Mouse (Mus musculus): ENCODE measurements at regions not wholly inside any gene's neighbourhood (a gene's known extent, or its start where the extent isn't known, plus 50 kb on each side); places are given as distances from the start of the nearest gene placed in this dataset.

- Histone ChIP-seq H3K27ac (no peak overlapping the region), H3K9me3 (ENCODE audit: low read length) (no peaks in the 10 kb centered on the region), H3K9ac (replicated peaks; ENCODE audit: low read length) (no peak overlapping the region), H3K4me1 (ENCODE audit: insufficient read depth, low read length) (no peaks in the 10 kb centered on the region), H3K4me2 (ENCODE audit: low read depth, low read length) (no peak overlapping the region), H3K36me3 (ENCODE audit: insufficient read depth, low read length) (no peaks in the 10 kb centered on the region), H3K27me3 (ENCODE audit: insufficient read depth, low read length) (no peaks in the 10 kb centered on the region), H3K4me3 (ENCODE audit: low read length) (no peak overlapping the region)
- no peak for DNase-seq (ENCODE audit: low spot score)
- ATAC-seq: no peak
- TF ChIP-seq CTCF (IDR thresholded peaks at IDR 0.05; ENCODE audit: low read depth): no peak
- 78% methylated on average over 3 of the region's 3 CpGs for WGBS
Observed at GRCm38 (mm10) chr5:102267150-102267549, 197.4 kb upstream of the Wdfy3 start.

GRCm38 (mm10) chr5:102269204-102269603, 199.5 kb upstream of the Wdfy3 start:
- Histone ChIP-seq H3K4me1 (ENCODE audit: insufficient read depth, low read length) (no peaks in the 10 kb centered on the region), H3K27ac (no peak overlapping the region), H3K9me3 (ENCODE audit: low read length) (no peaks in the 10 kb centered on the region), H3K4me2 (ENCODE audit: low read depth, low read length) (no peak overlapping the region), H3K36me3 (ENCODE audit: insufficient read depth, low read length) (no peaks in the 10 kb centered on the region), H3K4me3 (ENCODE audit: low read length) (no peak overlapping the region), H3K27me3 (ENCODE audit: insufficient read depth, low read length) (no peaks in the 10 kb centered on the region), H3K9ac (replicated peaks; ENCODE audit: low read length) (no peak overlapping the region)
- ATAC-seq (no peak), DNase-seq (ENCODE audit: low spot score) (no peak)
- no peak for TF ChIP-seq CTCF (IDR thresholded peaks at IDR 0.05; ENCODE audit: low read depth)
- WGBS: 90% methylated on average over 9 of the region's 9 CpGs

GRCm38 (mm10) chr5:102275621-102276020, 205.6 kb upstream of the Arhgap24 start:
- H3K9me3 ChIP-seq (ENCODE audit: low read length): no peaks in the 10 kb centered on the region
- H3K4me2 ChIP-seq (ENCODE audit: low read depth, low read length): no peak overlapping the region
- H3K9ac ChIP-seq (replicated peaks; ENCODE audit: low read length): no peak overlapping the region
- no peak for ATAC-seq
- no peak overlapping the region for H3K27ac ChIP-seq
- WGBS: 82% methylated on average over 3 of the region's 3 CpGs
- H3K27me3 ChIP-seq (ENCODE audit: insufficient read depth, low read length): no peaks in the 10 kb centered on the region
- no peak for DNase-seq (ENCODE audit: low spot score)
- H3K4me1 ChIP-seq (ENCODE audit: insufficient read depth, low read length): no peaks in the 10 kb centered on the region
- TF ChIP-seq CTCF (IDR thresholded peaks at IDR 0.05; ENCODE audit: low read depth): no peak
- H3K4me3 ChIP-seq (ENCODE audit: low read length): no peak overlapping the region
- no peaks in the 10 kb centered on the region for H3K36me3 ChIP-seq (ENCODE audit: insufficient read depth, low read length)

- WGBS: 77% methylated on average over 4 of the region's 4 CpGs
Observed at GRCm38 (mm10) chr5:102287131-102287530, 194.1 kb upstream of the Arhgap24 start.

GRCm38 (mm10) chr5:102290866-102291265, 190.3 kb upstream of the Arhgap24 start:
- H3K9ac ChIP-seq (replicated peaks; ENCODE audit: low read length): no peak overlapping the region
- no peak overlapping the region for H3K4me3 ChIP-seq (ENCODE audit: low read length)
- 83% methylated on average over 7 of the region's 7 CpGs for WGBS
- no peak overlapping the region for H3K27ac ChIP-seq
- no peaks in the 10 kb centered on the region for H3K36me3 ChIP-seq (ENCODE audit: insufficient read depth, low read length)
- DNase-seq (ENCODE audit: low spot score) (no peak), ATAC-seq (no peak)
- no peaks in the 10 kb centered on the region for H3K9me3 ChIP-seq (ENCODE audit: low read length)
- no peaks in the 10 kb centered on the region for H3K4me1 ChIP-seq (ENCODE audit: insufficient read depth, low read length)
- H3K27me3 ChIP-seq (ENCODE audit: insufficient read depth, low read length): no peaks in the 10 kb centered on the region
- TF ChIP-seq CTCF (IDR thresholded peaks at IDR 0.05; ENCODE audit: low read depth): no peak
- H3K4me2 ChIP-seq (ENCODE audit: low read depth, low read length): no peak overlapping the region

More at GRCm38 (mm10) chr5:102287131-102287530, 194.1 kb upstream of the Arhgap24 start:
- H3K4me1 ChIP-seq (ENCODE audit: insufficient read depth, low read length): no peaks in the 10 kb centered on the region
- TF ChIP-seq CTCF (IDR thresholded peaks at IDR 0.05; ENCODE audit: low read depth): no peak
- H3K27ac ChIP-seq: no peak overlapping the region
- no peaks in the 10 kb centered on the region for H3K36me3 ChIP-seq (ENCODE audit: insufficient read depth, low read length)
- no peak overlapping the region for H3K9ac ChIP-seq (replicated peaks; ENCODE audit: low read length)
- H3K27me3 ChIP-seq (ENCODE audit: insufficient read depth, low read length): no peaks in the 10 kb centered on the region
- H3K4me3 ChIP-seq (ENCODE audit: low read length): no peak overlapping the region
- no peak overlapping the region for H3K4me2 ChIP-seq (ENCODE audit: low read depth, low read length)
- ATAC-seq (no peak), DNase-seq (ENCODE audit: low spot score) (no peak)
- H3K9me3 ChIP-seq (ENCODE audit: low read length): no peaks in the 10 kb centered on the region

GRCm38 (mm10) chr5:102295564-102295963, 185.6 kb upstream of the Arhgap24 start:
- H3K9me3 ChIP-seq (ENCODE audit: low read length): no peaks in the 10 kb centered on the region
- H3K27me3 ChIP-seq (ENCODE audit: insufficient read depth, low read length): no peaks in the 10 kb centered on the region
- H3K4me1 ChIP-seq (ENCODE audit: insufficient read depth, low read length): no peaks in the 10 kb centered on the region
- no peak for TF ChIP-seq CTCF (IDR thresholded peaks at IDR 0.05; ENCODE audit: low read depth)
- H3K36me3 ChIP-seq (ENCODE audit: insufficient read depth, low read length): no peaks in the 10 kb centered on the region
- DNase-seq (ENCODE audit: low spot score) (no peak), ATAC-seq (no peak)
- H3K9ac ChIP-seq (replicated peaks; ENCODE audit: low read length): no peak overlapping the region
- H3K4me3 ChIP-seq (ENCODE audit: low read length): no peak overlapping the region
- WGBS: 89% methylated on average over 5 of the region's 5 CpGs
- no peak overlapping the region for H3K27ac ChIP-seq
- H3K4me2 ChIP-seq (ENCODE audit: low read depth, low read length): no peak overlapping the region

GRCm38 (mm10) chr5:102306309-102306708, 174.9 kb upstream of the Arhgap24 start:
- Histone ChIP-seq H3K9ac (replicated peaks; ENCODE audit: low read length) (no peak overlapping the region), H3K27me3 (ENCODE audit: insufficient read depth, low read length) (no peaks in the 10 kb centered on the region), H3K27ac (no peak overlapping the region), H3K4me1 (ENCODE audit: insufficient read depth, low read length) (no peaks in the 10 kb centered on the region), H3K4me2 (ENCODE audit: low read depth, low read length) (no peak overlapping the region), H3K4me3 (ENCODE audit: low read length) (no peak overlapping the region), H3K9me3 (ENCODE audit: low read length) (no peaks in the 10 kb centered on the region), H3K36me3 (ENCODE audit: insufficient read depth, low read length) (no peaks in the 10 kb centered on the region)
- no peak for DNase-seq (ENCODE audit: low spot score)
- TF ChIP-seq CTCF (IDR thresholded peaks at IDR 0.05; ENCODE audit: low read depth): no peak
- ATAC-seq: no peak

All from hindbrain, postnatal 0 days (tissue).